Mouse (Mus musculus) CD4-positive helper T cell, adult 2 months (primary cell): ENCODE results near the gene Senp3.

Source experiments
- DNase-seq: peaks from one replicate; pipeline ENCODE4 v3.0.0-alpha.2; 2012; ENCODE audit warnings: low read depth, missing footprints, low spot score

Gene Senp3

DNA sequence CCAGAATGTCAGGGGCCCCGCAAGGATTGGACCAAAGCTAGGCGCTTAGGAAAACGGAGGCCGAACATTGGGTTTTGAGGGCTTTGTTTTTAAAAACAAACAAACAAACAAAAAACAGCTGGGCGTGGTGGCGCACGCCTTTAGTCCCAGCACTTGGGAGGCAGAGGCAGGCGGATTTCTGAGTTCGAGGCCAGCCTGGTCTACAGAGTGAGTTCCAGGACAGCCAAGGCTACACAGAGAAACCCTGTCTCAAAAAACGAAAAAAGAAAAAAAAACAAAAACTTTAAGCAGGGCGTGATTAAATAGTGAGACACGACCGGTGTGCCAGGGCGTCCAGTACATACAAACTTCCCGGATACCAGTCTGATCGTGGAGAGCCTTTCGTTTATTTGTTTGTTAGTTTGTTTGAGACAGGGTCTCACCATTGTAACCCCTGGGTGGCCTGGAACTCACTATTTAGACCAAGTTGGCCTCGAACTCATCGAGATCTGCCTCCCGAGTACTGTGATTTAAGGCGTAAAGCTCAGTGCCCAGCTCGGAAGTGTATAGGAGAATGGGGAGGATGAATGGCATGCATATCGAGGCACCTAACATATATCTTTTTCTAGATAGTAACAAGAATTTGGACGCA, 440 bp upstream of the Senp3 start:
- no peak for DNase-seq

DNA sequence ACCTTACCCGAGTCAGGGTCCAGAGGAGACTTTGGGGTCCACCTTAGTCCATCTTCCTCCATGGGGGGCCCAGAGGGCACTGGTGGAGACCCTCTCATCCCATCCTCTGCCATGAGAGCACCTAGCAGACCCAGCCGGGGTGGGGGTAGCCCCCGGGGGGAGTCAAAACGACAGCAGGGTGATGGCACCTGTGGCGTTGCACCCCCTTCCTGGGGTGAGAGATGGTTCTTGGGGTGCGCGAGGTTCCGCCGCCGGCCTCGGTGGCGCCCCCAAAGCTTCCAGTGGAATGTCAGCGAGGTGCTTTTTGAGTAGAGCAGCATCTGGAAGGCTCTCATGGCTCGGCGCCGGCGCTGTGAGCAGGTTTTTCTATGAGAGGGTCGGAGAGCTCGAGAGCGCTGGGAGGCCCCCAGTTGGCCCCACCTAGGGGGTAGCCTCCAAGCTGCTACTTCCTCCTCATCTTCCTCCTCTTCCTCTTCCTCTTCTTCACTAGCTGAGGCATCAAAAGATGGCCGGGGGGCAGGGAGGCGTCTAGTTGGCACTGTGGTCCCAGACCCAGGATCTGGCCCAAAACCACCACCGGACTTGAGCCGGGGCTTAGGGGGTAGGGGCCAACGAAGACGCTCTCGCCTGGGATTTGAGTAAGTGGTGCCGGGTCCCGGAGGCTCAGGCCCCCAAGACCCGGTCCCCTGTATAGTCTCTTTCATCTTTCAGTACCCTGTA, 1.6 kb downstream of the Senp3 start:
- DNase-seq = no peak

DNA sequence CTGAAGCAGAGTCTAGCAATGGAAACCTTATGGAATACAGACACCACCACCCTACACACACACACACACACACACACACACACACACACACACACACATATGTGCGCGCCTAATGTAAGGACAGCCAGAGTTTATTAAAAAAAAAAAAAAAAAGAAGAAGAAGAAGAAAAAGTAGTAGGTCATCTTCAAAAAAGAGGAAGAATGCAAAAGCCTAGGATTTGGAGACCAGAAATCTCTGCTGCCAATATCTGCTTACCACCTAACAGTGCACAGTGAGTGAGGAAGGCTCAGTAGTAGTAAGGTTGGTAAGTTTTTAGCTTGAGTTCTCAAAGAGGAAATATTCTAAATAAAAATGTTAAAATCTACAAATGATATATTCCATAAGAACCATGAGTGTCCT, 2.7 kb downstream of the Senp3 start:
- no peak for DNase-seq

DNA sequence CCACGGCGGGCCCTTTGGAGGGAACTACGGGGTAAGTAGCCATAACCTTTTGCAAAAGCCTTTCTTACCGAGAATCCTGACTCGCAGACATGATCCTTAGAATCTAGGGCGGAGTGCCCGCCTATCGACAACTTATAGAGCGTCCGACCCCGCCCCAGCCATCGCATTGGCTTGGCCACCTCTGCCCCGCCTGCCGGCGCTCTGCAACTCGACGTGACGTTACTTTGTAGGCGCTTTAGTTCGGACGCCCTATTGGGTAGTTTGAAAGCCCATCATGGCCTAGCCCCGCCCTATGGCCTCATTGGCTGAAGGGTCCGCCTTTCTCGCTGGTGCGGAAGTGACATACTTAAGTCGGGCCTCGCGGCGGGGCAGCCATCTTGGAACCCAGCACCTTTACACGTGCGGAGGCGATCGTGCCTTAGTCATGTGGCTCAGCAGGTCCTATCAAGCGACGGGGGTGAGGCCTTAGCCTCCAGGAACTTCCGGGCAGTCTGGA, 9.6 kb downstream of the Senp3 start, which contains the start of gene Eif4a1:
Gene Eif4a1, minus strand, starts transcription at position 213 of the 496 bp plus-strand sequence.
- DNase-seq = peak; percentile 100

DNA sequence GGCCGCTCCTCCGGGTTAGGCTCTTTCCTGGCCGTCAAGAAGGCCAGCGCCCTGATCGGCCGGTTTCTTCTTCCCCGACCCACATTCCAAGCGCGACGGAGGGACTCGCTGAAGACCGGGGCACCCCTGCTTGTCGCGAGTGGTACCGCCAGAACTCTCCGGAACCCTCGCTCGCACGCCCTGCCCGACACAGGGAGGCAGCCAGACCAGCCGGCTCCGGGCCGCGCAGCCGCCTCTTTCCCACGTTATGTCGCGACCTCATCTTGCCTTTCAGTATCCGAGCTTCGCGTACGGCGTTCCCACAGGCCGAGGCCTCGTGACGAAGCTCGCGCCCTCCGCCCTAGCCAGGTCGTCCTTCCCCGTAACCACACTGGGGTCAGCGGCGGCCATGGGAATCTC, 10.2 kb downstream of the Senp3 start:
- no peak for DNase-seq

DNA sequence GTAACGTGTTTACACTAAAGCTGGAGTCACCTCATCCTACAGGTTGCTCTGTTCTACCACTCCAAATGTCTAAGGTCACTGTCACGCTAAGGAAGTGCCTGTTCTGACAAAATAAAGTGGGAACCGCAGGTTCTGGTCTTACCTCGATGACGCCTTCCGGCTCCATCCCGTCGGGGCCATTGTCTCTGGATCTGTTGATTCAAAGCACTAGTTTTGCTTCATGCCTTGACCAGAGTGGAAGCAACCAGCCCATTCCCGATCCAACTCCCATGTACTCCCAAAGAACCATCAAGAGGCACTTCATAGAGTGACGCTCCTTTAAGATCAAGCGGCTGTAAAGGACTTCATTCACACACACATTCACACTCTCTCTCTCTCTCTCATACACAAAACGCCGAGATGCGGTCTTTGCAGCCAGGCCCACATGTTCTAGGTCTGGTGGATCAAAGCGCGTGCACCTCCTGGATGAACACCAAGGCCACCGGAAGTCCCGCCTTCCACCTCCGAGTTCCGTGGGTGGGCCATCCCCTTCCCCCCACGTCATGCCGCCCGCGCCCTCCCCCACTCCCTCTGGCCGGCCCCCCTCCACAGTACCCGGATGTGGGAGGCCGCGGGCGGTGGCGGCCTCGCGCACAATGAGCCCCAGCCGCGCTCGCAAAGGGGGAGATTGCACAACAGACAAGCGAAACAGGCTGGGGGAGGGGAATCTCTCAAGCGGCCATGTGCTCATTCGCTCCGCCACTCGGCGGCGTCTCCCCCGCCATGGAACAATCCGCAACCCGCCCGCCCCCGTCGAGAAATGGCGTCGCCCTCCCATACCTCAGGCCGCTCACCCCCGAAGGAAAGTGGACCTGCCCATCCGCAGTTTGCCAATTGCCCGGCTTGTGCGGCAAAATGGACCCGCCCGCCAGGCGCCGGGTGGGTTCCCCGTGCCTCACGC, 10.8 kb downstream of the Senp3 start:
- peak; percentile 98 for DNase-seq

DNA sequence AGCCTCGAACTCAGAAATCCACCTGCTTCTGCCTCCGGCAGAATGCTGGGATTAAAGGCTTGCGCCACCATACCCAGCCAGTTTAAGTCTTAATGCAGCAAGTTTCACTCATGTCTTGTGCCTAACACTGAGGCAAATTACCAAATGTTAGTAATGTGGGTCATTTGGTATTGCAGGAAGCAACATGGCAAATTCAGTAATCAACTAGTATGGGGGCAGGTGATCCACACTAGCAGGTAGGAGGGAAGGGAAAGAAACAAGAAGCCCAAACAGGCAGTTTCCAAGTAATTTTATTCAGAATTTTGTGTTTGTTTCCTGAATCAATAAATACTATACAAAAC, 15.2 kb downstream of the Senp3 start:
- no peak for DNase-seq

DNA sequence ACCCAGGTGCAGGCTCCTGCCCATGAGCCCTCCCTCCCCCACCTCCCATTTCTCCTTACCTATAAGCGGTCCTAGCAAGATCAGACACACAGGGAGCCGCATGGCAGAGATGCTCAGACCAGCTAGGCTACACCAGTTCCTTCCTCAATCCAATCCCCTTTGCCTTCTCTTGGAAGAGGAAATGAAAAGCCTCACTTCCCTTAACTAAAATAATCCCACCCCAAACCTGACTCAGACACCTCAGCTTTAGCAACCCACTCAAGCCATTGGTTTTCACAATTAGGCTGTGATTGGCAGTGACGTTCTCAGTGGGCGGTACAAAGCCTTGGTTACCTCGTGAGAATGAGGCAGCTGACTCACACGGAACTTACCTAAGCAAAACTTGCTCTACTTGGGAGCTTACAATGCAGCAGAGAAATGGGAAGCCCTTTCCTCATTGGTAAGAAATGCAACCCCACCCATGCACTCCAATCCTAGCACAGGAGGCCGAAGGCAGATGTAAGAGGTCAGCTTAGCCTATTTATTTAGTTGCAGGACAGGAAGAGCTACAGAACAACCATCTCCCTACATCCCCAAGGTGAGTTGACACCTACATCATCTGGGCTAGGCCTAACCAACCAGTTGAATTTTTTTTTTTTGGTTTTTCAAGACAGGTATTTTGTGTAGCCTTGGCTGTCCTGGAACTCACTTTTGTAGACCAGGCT, 15.8 kb downstream of the Senp3 start, which contains the start of gene Cd68:
Gene Cd68, minus strand, starts transcription at position 193 of the 704 bp plus-strand sequence.
- DNase-seq = peak; percentile 79

DNA sequence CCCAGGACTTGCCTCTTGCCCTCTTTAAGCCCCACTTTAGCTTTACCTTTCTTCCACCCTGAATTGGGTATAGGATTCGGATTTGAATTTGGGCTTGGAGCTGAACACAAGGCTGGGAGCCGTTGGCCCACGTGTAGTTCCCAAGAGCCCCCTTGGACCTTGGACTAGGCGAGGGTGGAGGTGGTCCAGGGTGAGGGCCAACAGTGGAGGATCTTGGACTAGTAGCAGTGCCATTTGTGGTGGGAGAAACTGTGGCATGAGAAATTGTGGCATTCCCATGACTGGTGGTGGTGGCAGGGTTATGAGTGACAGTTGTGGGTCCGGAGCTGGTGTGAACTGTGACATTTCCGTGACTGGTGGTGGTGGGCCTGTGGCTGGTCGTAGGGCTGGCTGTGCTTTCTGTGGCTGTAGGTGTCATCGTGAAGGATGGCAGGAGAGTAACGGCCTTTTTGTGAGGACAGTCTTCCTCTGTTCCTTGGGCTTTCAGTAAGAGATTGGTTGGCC, 16.4 kb downstream of the Senp3 start:
- no peak for DNase-seq

DNA sequence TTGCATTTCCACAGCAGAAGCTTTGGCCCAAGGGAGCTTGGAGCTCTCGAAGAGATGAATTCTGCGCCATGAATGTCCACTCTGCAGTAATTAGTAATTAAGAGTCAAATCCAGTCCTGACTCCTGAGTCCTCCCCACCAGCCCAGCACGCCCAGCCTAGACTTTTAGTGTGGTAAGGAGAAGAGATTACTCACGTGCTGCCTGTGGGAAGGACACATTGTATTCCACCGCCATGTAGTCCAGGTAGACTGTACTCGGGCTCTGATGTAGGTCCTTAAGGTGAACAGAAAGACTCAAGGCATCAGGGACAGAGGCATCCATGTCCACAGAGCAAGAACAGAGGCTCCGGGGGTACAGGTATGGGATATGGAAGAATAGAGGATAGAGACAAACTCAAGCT, 17.0 kb downstream of the Senp3 start:
- DNase-seq = no peak

DNA sequence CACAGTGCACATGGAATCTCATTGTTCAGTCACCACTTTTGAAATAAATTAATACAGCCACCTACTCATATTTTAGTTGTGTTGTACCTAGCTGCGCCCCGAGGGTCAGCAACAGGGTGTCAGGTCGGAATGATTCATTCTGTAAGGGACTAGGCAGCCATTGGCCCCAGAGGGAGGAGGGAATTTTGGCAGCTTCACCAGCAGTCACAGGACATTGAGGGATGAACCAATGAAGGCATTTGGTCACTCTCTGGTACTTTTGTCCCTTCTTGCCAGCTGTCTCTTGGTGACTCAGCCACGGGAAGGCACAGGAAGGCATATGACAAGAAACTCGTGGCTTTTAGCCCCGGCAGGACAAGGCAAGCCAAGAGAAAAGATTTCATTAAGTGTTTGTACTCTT, 18.1 kb downstream of the Senp3 start:
- no peak for DNase-seq

DNA sequence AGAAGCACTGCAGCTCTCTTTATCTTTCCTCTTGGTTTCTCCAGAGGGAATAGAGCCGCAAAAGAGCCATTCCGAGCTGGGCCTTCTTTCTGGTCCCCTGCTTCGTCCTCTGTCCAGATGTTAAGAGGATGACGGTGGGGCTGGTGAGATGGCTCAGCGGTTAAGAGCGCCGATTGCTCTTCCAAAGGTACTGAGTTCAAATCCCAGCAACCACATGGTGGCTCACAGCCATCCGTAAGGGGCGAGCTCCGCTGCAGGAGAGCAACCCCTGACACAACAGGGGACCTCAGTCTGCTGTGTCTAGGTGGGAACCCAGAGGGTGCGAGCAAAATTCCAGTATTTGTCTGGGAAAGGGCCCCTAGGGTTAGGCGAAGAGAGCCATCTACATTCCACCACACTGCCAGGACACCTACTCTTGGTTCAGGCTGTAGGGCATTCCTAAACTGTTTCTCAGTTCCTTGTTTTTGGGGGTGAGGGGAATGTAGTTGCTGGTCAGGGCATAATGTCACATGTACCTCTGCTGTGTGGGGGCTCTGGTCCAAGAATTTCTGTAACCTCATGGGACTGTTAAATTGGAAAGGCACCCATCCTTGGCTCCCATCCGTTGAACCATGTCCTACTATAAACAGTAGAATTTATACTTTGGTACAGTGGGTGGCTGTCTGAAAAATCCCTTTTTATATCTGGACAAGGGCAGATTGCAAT, 18.8 kb downstream of the Senp3 start:
- no peak for DNase-seq

DNA sequence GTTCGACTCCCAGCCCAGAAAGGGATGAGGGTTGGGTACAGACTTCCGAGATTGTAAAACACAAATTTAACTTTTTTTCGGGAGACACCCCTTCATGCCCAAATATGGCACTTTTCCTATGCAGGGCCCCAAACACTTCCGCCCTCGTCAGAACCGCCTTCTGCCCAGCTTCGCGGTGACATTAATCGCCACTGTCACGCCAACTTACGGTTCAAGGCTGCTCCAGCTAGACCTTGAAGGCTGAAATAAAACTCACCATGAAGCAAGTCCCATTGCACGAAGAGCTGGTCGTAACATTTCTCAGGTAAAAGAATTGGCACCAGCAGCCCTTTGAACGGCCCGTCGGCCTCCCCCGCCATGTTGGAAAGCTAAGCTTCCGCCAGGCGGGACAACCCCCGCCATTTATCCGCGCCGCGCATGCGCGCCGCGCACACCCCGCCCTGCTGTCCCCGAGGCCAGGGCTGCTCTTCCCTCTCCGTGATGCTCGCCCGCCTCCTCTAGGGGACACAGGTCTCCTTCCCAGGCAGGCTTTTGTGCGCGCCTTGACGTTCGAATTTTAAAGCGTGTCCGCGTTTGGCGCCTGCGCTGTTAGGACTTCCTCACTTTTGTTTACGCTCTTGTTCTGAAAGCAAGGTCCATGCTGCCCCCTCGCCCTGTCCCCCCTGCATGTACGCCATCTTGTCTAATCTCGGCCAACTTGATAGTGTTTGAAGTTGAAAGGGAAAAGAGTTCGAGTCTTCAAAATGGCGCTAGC, 19.5 kb downstream of the Senp3 start, which contains the start of gene Mpdu1:
Gene Mpdu1, minus strand, starts transcription at position 430 of the 754 bp plus-strand sequence.
- DNase-seq = peak; percentile 99

DNA sequence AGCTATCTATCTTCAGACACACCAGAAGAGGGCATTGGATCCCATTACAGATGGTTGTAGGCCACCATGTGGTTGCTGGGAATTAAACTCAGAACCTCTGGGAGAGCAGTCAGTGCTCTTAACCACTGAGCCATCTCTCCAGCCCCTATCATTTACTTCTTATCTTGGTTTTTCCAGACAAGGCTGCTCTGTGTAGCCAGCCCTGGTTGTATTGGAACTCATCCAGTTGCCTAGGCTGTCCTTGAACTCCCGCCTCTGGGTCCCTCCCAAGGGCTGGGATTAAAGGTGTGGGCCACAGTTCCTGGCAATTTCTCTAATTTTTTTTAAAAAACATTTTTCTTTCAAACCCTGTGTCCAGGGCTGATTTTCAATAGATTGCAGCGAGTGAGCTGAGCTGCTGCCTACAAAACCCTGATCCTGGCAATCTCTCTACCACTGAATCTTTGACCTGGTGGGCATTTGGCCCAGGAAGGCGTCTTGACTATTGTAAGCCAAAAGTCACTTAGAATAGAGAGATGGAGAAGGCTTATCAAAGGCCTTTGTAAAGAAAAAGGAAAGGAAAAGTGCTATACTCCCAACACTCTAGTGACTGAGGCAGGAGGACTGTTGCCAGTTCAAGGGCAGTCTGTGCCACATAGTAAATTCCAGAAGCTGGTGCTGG, 20.5 kb downstream of the Senp3 start:
- no peak for DNase-seq

DNA sequence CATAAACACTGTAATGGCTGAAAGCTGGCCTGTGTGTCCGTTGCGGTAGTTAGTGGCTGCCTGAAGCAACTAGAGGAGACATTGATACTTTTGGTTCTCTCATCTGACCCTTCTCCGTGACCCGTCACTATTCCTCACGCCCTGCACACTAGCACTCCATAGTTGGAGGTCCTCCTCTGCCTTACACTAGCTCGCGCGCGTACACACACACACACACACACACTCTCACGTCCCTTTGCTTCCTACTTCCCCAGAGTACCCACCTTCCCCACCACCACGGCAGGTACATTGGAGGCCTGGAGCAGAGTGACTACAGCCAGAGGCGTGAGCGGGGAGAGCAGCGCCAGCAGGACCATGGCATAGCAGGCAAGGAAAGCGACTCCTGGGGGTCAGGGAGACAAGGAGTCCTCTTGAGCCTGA, 24.4 kb downstream of the Senp3 start:
- no peak for DNase-seq

DNA sequence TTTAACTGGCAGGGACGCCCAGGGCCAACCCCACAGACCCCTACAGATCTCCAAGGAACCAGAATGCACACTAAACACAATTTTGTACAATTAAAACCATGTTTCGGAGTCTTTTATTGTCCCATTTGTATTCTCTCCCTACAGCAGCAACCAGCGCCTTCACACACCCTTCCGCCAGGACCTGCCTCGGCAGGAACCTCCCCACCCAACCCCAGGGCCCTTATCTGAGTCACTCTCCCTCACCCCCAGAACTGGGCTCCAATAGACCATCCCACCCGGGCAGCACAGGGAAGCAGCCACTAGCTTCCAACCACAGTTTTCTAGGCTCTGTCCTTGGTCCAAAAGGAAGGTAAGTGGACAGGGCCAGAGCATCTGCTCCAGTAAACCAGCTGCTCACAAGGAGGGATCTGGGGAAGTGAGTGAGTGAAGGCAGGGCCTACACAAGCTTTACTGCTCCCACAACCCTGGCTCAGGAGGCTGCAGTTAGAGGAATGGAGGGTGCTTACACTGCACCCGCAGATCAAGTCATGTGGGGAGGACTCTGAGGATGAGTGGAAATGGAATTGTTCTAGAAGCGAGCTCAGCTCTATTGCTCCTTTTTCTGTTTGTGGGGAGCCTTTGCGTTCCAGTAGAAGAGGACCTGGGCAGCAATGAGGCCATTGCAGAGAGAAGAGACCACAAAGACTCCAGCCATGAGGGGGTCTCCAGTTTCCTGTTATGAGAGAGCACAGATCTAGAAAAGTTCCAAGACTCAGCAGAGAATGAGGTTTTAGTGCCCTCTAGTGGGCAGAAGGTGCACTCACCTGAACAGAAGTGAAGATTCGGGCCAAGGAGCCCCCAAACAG, 25.0 kb downstream of the Senp3 start:
- peak; percentile 61 for DNase-seq

DNA sequence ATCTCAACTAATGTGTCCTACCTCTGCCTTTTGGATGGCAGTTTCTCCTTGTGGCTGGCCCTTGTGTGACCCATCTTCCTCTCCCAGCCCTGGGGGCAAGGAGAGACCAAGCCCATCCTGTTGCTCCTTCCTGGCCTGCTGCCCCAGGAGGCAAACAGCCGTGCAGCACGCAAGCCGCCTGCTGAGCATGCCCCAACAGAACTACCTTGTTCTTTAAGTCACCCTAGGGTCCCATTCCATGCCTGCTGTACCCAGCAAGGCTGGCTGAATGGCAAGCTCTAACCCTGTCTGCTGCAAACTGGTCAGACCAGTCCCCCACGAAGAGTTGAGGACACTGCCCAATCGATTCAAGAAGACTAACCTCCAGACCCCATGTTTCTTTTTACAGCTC, 25.8 kb downstream of the Senp3 start:
- no peak for DNase-seq
